Mouse (Mus musculus): ENCODE data around the gene Ddhd1. TPM values are rescaled to one million over a fixed set of nuclear protein-coding genes. Genes with fewer than 3 reads are reported as not detected.

Ddhd1 gene
- total and polyA plus RNA-seq, 2 experiments from 2014 or later = 3.6 to 12.0 TPM

DNA sequence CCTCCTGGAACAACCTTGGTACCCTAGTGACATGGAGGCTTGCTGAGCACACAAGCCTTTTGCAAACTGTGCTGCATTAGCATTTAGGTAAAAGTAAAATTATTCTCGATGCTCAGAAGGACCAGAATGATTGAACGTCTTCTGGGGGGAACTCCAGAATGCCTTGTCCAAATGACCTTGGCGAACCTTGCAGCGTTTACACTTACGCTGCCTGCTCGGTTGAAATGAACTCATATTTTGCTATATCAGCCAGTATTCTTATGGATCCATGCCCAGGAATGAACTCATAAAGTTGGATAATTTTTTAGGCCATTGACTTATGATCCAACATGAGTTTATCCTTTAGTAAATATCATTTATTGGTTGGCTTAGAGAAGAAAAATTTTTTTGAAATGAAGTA, 103.6 kb downstream of the Ddhd1 start:
- TF ChIP-seq CTCF (IDR thresholded peaks at IDR 0.05; ENCODE audit: low read depth) = no peak
- no peak for TF ChIP-seq EP300 (IDR thresholded peaks at IDR 0.05; ENCODE audit: low read depth)
- no peak for ATAC-seq (ENCODE audit: insufficient read depth, low read depth)
- Histone ChIP-seq H3K27me3 (ENCODE audit: control insufficient read depth, insufficient read depth, low read length) (no peaks in the 10 kb centered on the region), H3K9me3 (replicated peaks; ENCODE audit: control insufficient read depth, low read length) (no peaks in the 10 kb centered on the region; the same call in 1 of the 2 replicates), H3K4me3 (ENCODE audit: low read depth, low read length) (no peak overlapping the region), H3K4me2 (ENCODE audit: low read depth, low read length) (no peak overlapping the region), H3K36me3 (replicated peaks; ENCODE audit: control insufficient read depth, insufficient read depth, low read length) (no peaks in the 10 kb centered on the region), H3K4me1 (ENCODE audit: control insufficient read depth, insufficient read depth) (no peaks in the 10 kb centered on the region), H3K9ac (replicated peaks; ENCODE audit: low read depth, low read length) (no peak overlapping the region), H3K27ac (ENCODE audit: low read depth) (peak overlapping the region; percentile 58)
- DNase-seq (ENCODE audit: low spot score) = no peak
- 83% methylated on average over 6 of the region's 6 CpGs for WGBS

DNA sequence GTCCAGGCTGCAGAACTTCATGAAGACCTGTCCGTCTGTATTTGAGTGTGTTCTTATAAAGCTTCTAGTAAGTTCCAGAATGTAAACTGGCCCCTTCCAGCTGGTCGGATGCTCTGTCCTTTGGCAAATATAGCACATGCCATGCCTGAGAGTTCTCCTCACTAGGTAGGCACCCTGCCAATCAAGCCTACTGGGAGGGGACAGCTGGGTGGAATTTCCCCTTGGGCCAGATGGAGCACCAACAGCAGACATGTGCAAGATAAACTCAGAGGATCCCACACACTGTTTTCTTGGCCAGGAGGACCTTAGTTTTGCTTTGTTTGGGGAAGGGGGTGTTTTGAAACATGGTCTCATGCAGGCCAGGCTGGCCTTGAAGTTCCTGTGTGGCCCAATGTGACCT, 104.1 kb downstream of the Ddhd1 start:
- H3K9me3 ChIP-seq (replicated peaks; ENCODE audit: control insufficient read depth, low read length) = no peaks in the 10 kb centered on the region; the same call in 1 of the 2 replicates
- no peaks in the 10 kb centered on the region for H3K27me3 ChIP-seq (ENCODE audit: control insufficient read depth, insufficient read depth, low read length)
- ATAC-seq (ENCODE audit: insufficient read depth, low read depth) (peak; percentile 85), DNase-seq (ENCODE audit: low spot score) (peak; percentile 76)
- no peak overlapping the region for H3K4me2 ChIP-seq (ENCODE audit: low read depth, low read length)
- TF ChIP-seq EP300 (IDR thresholded peaks at IDR 0.05; ENCODE audit: low read depth) (no peak), CTCF (IDR thresholded peaks at IDR 0.05; ENCODE audit: low read depth) (no peak)
- H3K36me3 ChIP-seq (replicated peaks; ENCODE audit: control insufficient read depth, insufficient read depth, low read length) = no peaks in the 10 kb centered on the region
- H3K4me3 ChIP-seq (ENCODE audit: low read depth, low read length) = no peak overlapping the region
- no peak overlapping the region for H3K9ac ChIP-seq (replicated peaks; ENCODE audit: low read depth, low read length)
- peak overlapping the region; percentile 58 for H3K27ac ChIP-seq (ENCODE audit: low read depth)
- 21% methylated on average over 2 of the region's 2 CpGs for WGBS
- no peaks in the 10 kb centered on the region for H3K4me1 ChIP-seq (ENCODE audit: control insufficient read depth, insufficient read depth)

DNA sequence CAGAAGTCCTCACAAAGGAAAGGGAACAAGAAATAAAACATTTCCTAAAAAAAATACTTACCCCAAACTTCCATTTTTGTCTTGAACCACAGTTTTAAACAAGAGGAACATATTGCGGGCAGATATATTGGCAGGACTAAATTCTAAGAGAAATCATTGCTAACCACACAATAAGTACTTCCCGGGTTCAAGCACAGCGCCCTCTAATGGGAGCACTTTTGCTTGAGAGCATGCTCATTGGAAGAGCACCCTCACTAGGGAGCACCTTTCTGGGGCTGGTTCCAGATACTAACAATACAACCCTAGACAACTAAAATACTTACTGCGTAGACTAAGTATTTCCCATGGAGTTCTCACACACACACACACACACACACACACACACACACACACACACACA, 105.5 kb downstream of the Ddhd1 start:
- Histone ChIP-seq H3K4me2 (ENCODE audit: low read depth, low read length) (no peak overlapping the region), H3K27me3 (ENCODE audit: control insufficient read depth, insufficient read depth, low read length) (no peaks in the 10 kb centered on the region), H3K4me1 (ENCODE audit: control insufficient read depth, insufficient read depth) (no peaks in the 10 kb centered on the region), H3K27ac (ENCODE audit: low read depth) (no peak overlapping the region), H3K9me3 (replicated peaks; ENCODE audit: control insufficient read depth, low read length) (no peaks in the 10 kb centered on the region; the same call in 1 of the 2 replicates), H3K36me3 (replicated peaks; ENCODE audit: control insufficient read depth, insufficient read depth, low read length) (no peaks in the 10 kb centered on the region), H3K9ac (replicated peaks; ENCODE audit: low read depth, low read length) (no peak overlapping the region), H3K4me3 (ENCODE audit: low read depth, low read length) (no peak overlapping the region)
- DNase-seq (ENCODE audit: low spot score) (no peak), ATAC-seq (ENCODE audit: insufficient read depth, low read depth) (no peak)
- no peak for TF ChIP-seq EP300 (IDR thresholded peaks at IDR 0.05; ENCODE audit: low read depth)
- no peak for TF ChIP-seq CTCF (IDR thresholded peaks at IDR 0.05; ENCODE audit: low read depth)
- WGBS = 84% methylated on average over 4 of the region's 4 CpGs

DNA sequence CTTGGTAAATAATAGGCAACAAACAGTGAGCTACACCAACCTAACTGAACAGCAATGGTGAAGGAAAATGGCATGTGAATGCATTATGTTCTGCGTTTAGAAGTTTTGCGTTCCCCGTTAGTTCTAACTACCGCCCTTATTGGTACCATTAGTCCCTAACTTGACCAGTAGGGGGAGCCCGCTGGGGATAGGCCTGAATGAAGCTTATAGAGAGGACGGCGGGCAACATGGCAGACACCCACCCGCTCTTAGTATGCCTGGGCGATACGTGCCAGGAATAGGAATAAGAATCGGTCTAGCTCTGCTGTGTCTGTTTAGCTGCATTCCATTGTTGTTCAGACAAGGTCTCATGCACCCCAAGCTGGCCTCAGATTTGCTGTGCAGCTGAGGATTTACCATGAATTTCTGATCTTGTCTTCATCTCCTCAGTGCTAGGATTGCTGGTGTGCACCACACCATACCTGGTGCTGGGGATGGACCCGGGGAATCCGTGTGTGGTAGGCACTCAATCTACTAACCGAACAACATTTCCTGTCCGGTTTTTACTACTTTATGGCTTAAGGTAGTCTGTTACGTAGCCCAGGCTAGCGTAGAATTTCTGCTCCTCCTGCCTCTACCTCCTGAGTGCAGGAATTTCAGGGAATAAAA, 106.7 kb downstream of the Ddhd1 start:
- no peak overlapping the region for H3K4me2 ChIP-seq (ENCODE audit: low read depth, low read length)
- H3K4me3 ChIP-seq (ENCODE audit: low read depth, low read length) = no peak overlapping the region
- DNase-seq (ENCODE audit: low spot score) (no peak), ATAC-seq (ENCODE audit: insufficient read depth, low read depth) (no peak; the same call in 1 of the 2 replicates)
- TF ChIP-seq EP300 (IDR thresholded peaks at IDR 0.05; ENCODE audit: low read depth) = no peak
- TF ChIP-seq CTCF (IDR thresholded peaks at IDR 0.05; ENCODE audit: low read depth) = peak; percentile 52
- no peaks in the 10 kb centered on the region for H3K36me3 ChIP-seq (replicated peaks; ENCODE audit: control insufficient read depth, insufficient read depth, low read length)
- no peaks in the 10 kb centered on the region for H3K27me3 ChIP-seq (ENCODE audit: control insufficient read depth, insufficient read depth, low read length)
- H3K4me1 ChIP-seq (ENCODE audit: control insufficient read depth, insufficient read depth) = no peaks in the 10 kb centered on the region
- no peak overlapping the region for H3K9ac ChIP-seq (replicated peaks; ENCODE audit: low read depth, low read length)
- no peak overlapping the region for H3K27ac ChIP-seq (ENCODE audit: low read depth)
- WGBS = 58% methylated on average over 17 of the region's 17 CpGs
- no peaks in the 10 kb centered on the region; the same call in 1 of the 2 replicates for H3K9me3 ChIP-seq (replicated peaks; ENCODE audit: control insufficient read depth, low read length)

DNA sequence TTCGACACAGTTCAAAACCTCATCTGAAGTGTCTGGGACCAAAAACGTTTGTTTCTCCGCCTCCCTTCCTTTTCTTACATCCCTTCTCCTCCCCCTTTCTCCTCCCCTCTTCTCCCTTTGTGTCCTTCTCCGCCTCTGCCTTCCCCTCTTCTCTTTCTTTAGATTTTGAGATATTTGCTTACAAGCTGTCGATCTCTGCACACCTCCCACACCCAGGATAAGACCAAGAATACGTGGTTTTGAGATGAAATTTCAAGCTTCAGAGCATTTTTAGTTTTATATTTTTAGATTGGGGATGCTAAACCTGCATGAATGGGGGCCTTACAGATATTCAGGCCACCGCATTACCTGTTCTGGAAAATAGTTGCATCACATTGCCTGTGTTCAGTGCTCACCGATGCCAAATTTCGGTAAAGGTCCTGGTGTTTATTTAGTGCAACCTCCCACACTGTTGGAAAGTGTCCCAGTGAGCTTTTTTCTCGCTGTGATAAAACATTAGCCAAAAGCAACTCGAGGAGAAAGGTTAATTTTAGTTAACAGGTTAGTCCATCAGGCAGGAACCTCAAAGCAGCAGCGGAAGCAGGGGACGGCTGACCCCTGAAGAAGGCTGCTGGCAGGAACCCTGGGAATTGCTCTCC, 107.8 kb downstream of the Ddhd1 start:
- 53% methylated on average over 13 of the region's 13 CpGs for WGBS
- Histone ChIP-seq H3K27me3 (ENCODE audit: control insufficient read depth, insufficient read depth, low read length) (no peaks in the 10 kb centered on the region), H3K4me1 (ENCODE audit: control insufficient read depth, insufficient read depth) (no peaks in the 10 kb centered on the region), H3K9me3 (replicated peaks; ENCODE audit: control insufficient read depth, low read length) (no peaks in the 10 kb centered on the region), H3K36me3 (replicated peaks; ENCODE audit: control insufficient read depth, insufficient read depth, low read length) (no peaks in the 10 kb centered on the region), H3K4me3 (ENCODE audit: low read depth, low read length) (no peak overlapping the region), H3K4me2 (ENCODE audit: low read depth, low read length) (no peak overlapping the region), H3K9ac (replicated peaks; ENCODE audit: low read depth, low read length) (no peak overlapping the region), H3K27ac (ENCODE audit: low read depth) (no peak overlapping the region)
- DNase-seq (ENCODE audit: low spot score) (no peak), ATAC-seq (ENCODE audit: insufficient read depth, low read depth) (no peak)
- no peak for TF ChIP-seq EP300 (IDR thresholded peaks at IDR 0.05; ENCODE audit: low read depth)
- no peak for TF ChIP-seq CTCF (IDR thresholded peaks at IDR 0.05; ENCODE audit: low read depth)
